Mouse (Mus musculus) kidney, postnatal 0 days (tissue): ENCODE results near the gene C87977. TPM values are rescaled to one million over a fixed set of nuclear protein-coding genes. Genes with fewer than 3 reads are reported as not detected.
A peak's percentile ranks its signal among the peaks of the same experiment; 100 is the strongest.
"Not testable (repeated sequence)": the region's sequence is repeated elsewhere in the genome, so short reads cannot be mapped to it uniquely, and the experiment has no call there.

Source experiments
- ATAC-seq: fragments of 200-750 bp; cut with Nextera tagmentation; replicated peaks from 2 replicates; pipeline ENCODE4 v1.8.0; 2017; ENCODE audit warnings: low read depth, moderate number of reproducible peaks, moderate TSS enrichment, moderate library complexity; ENCODE audit not compliant: low FRiP score
- DNase-seq: peaks from one replicate; pipeline ENCODE4 v3.0.0-alpha.2; 2016; ENCODE audit warnings: low spot score
- H3K27ac ChIP-seq: fragments of 300-500 bp; sonication (generic); 2 replicates; pipeline ENCODE4 v1.5.1; 2014; ENCODE audit warnings: mild to moderate bottlenecking
- H3K27me3 ChIP-seq: fragments of 300-500 bp; sonication (generic); 2 replicates; pipeline ENCODE4 v1.6.1; 2014; ENCODE audit warnings: low read length, mixed read lengths; ENCODE audit not compliant: insufficient read depth
- H3K36me3 ChIP-seq: fragments of 300-500 bp; sonication (generic); 2 replicates; pipeline ENCODE4 v1.6.1; 2014; ENCODE audit warnings: low read length, mixed read lengths; ENCODE audit not compliant: insufficient read depth
- H3K4me1 ChIP-seq: fragments of 300-500 bp; sonication (generic); replicated peaks from 2 replicates; pipeline ENCODE4 v1.6.1; 2014; ENCODE audit warnings: antibody characterized with exemption, low read length, mixed read lengths; ENCODE audit not compliant: insufficient read depth
- H3K4me2 ChIP-seq: fragments of 300-500 bp; sonication (generic); 2 replicates; pipeline ENCODE4 v1.6.1; 2014; ENCODE audit warnings: mild to moderate bottlenecking, low read length, moderate library complexity, mixed read lengths
- H3K4me3 ChIP-seq: fragments of 300-500 bp; sonication (generic); replicated peaks from 2 replicates; pipeline ENCODE4 v1.5.1; 2014; ENCODE audit warnings: low read depth, low read length
- H3K9ac ChIP-seq: fragments of 300-500 bp; sonication (generic); 2 replicates; pipeline ENCODE4 v1.6.1; 2014; ENCODE audit warnings: low read depth, low read length
- H3K9me3 ChIP-seq: fragments of 300-500 bp; sonication (generic); replicated peaks from 2 replicates; pipeline ENCODE4 v1.6.1; 2016; ENCODE audit warnings: low read length, inconsistent platforms, mixed read lengths
- CTCF ChIP-seq: IDR thresholded peaks from 2 replicates; pipeline ENCODE4 v1.5.1; 2016; ENCODE audit warnings: antibody characterized with exemption, low read depth, mild to moderate bottlenecking, moderate library complexity
- WGBS: fragments of 180-500 bp; shearing (Covaris S2); extraction: QIAGEN DNeasy Blood & Tissue Kit; methylation state at CpG from one replicate; pipeline ENCODE4 v1.1.7; 2014; 5-methylcytosine and 5-hydroxymethylcytosine counted together
- polyA plus RNA-seq: library from polyadenylated mRNA; unstranded; fragments of >200 nt; fragmentation: Nextera tagmentation; extraction: Ambion mirVana; gene quantifications from 2 replicates; pipeline ENCODE4 v1.2.1, GENCODE M21; 2015

C87977 gene
- not detected in 2 replicates for polyA plus RNA-seq

GRCm38 (mm10) chr4:144213218-144213617 is at the start of gene C87977:
C87977 (minus strand) TSS chr4:144213318.
- H3K4me2 ChIP-seq, H3K9me3 ChIP-seq, H3K4me1 ChIP-seq, H3K27ac ChIP-seq, ATAC-seq, H3K4me3 ChIP-seq, DNase-seq, H3K27me3 ChIP-seq, H3K9ac ChIP-seq, H3K36me3 ChIP-seq: not testable (repeated sequence)
- 73% methylated on average over 1 of the region's 1 CpGs for WGBS

GRCm38 (mm10) chr4:144254768-144255167 is 41.6 kb upstream of the C87977 start:
- ATAC-seq, H3K4me2 ChIP-seq, H3K4me3 ChIP-seq, H3K9ac ChIP-seq, H3K27me3 ChIP-seq, H3K9me3 ChIP-seq, H3K36me3 ChIP-seq, H3K4me1 ChIP-seq, H3K27ac ChIP-seq: not testable (repeated sequence)
- peak; percentile 32; the same call in 1 of the 2 replicates for TF ChIP-seq CTCF
- peak; percentile 1 for DNase-seq

GRCm38 (mm10) chr4:144190419-144190818 is 22.7 kb downstream of the C87977 start, which contains the start of gene Oog2:
Oog2 (plus strand) TSS chr4:144190719.
- Histone ChIP-seq H3K9ac (no peak within 1 kb of the TSS), H3K27me3 (no peaks in the 10 kb centered on the region), H3K36me3 (no peaks in the 10 kb centered on the region), H3K9me3 (no peaks in the 10 kb centered on the region), H3K4me3 (no peak within 1 kb of the TSS), H3K4me1 (no peaks in the 10 kb centered on the region), H3K4me2 (no peak within 1 kb of the TSS), H3K27ac (no peak within 1 kb of the TSS)
- DNase-seq, result no peak
- 33% methylated on average over 1 of the region's 1 CpGs for WGBS
- TF ChIP-seq CTCF, result no peak
- ATAC-seq, result no peak

DNA sequence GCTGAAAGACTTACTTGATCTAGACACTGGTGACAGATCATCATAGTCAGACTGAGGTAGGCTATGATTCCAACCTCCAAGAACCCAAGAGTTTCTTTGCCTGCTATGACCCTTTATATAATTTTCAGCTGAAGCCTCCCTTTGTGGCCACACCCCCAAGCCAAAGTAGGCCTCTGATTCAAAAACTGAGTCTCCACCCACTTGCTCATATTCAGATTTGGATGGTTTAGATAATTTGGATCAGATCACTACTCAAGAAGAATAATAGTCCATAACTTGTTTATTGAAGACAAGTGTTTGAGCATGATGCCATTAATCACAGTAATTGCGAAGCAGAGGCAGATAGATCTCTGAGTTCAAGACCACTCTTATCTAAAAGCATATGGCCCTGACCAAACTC is 50.6 kb downstream of the C87977 start, which contains the start of gene Oog3:
Gene Oog3 (minus strand): TSS at position 101 of the 400 bp plus-strand sequence.
- Histone ChIP-seq H3K4me3 (no peak within 1 kb of the TSS), H3K27ac (no peak within 1 kb of the TSS), H3K9me3 (0 out of 2 replicates have a peak, but pooled peaks cover 3% of the 10 kb centered on the region), H3K9ac (no peak within 1 kb of the TSS), H3K4me1 (no peaks in the 10 kb centered on the region), H3K36me3 (no peaks in the 10 kb centered on the region), H3K27me3 (no peaks in the 10 kb centered on the region), H3K4me2 (no peak within 1 kb of the TSS)
- no peak for DNase-seq
- no peak for ATAC-seq
- TF ChIP-seq CTCF, result no peak
- 69% methylated on average over 1 of the region's 1 CpGs for WGBS

Other genes starting within 250 kb of the C87977 start
- gene Gm13101, start 246.4 kb downstream of the C87977 start, polyA plus RNA-seq, result not detected in 2 replicates
- gene Pramef17, start 218.9 kb downstream of the C87977 start, polyA plus RNA-seq, result not detected in 2 replicates
- not detected in 2 replicates for gene Pramel4, start 154.2 kb downstream of the C87977 start, polyA plus RNA-seq
- not detected in 2 replicates for gene Gm13102, start 106.8 kb downstream of the C87977 start, polyA plus RNA-seq
- gene Oog3, start 50.7 kb downstream of the C87977 start, polyA plus RNA-seq, result not detected in 2 replicates
- gene Oog2, start 22.6 kb downstream of the C87977 start, polyA plus RNA-seq, result not detected in 2 replicates
- not detected in 2 replicates for gene Pramel5, start 67.2 kb upstream of the C87977 start, polyA plus RNA-seq
- not detected in 2 replicates for gene Gm13128, start 116.9 kb upstream of the C87977 start, polyA plus RNA-seq
- gene Gm13119, start 144.6 kb upstream of the C87977 start, polyA plus RNA-seq, result not detected in 2 replicates
- not detected in 2 replicates for gene Pramef20, start 164.6 kb upstream of the C87977 start, polyA plus RNA-seq
- gene Pramef12, start 195.1 kb upstream of the C87977 start, polyA plus RNA-seq, result 0.37 and 0.39 TPM in 2 replicates
- gene 1700012P22Rik, start 225.5 kb upstream of the C87977 start, polyA plus RNA-seq, result not detected in 2 replicates
- not detected in 2 replicates for gene Gm9944, start 240.0 kb upstream of the C87977 start, polyA plus RNA-seq